Mouse (Mus musculus) testis, adult 2 months (tissue): ENCODE measurements around the gene Abca1. TPM values are rescaled to one million over a fixed set of nuclear protein-coding genes. Genes with fewer than 3 reads are reported as not detected.

Source experiments
- H3K27ac ChIP-seq: fragments of 200-500 bp; 2 replicates; pipeline ENCODE4 v1.5.1; 2012; ENCODE audit warnings: low read depth, low read length; ENCODE audit not compliant: control insufficient read depth, insufficient read depth
- H3K27me3 ChIP-seq: fragments of 200-500 bp; 2 replicates; pipeline ENCODE4 v1.6.1; 2012; ENCODE audit warnings: mild to moderate bottlenecking, low read length, moderate library complexity; ENCODE audit not compliant: control insufficient read depth, insufficient read depth
- H3K36me3 ChIP-seq: fragments of 200-500 bp; 2 replicates; pipeline ENCODE4 v1.6.1; 2012; ENCODE audit warnings: mild to moderate bottlenecking, low read length; ENCODE audit not compliant: control insufficient read depth, insufficient read depth
- H3K4me1 ChIP-seq: fragments of 200-500 bp; 2 replicates; pipeline ENCODE4 v1.6.1; 2012; ENCODE audit warnings: low read length; ENCODE audit not compliant: control insufficient read depth, insufficient read depth
- H3K4me3 ChIP-seq: fragments of 200-500 bp; 2 replicates; pipeline ENCODE4 v1.5.1; 2012; ENCODE audit warnings: low read depth, mild to moderate bottlenecking, low read length, moderate library complexity, mixed read lengths; ENCODE audit not compliant: control insufficient read depth
- CTCF ChIP-seq: fragments of 200-500 bp; IDR thresholded peaks from 2 replicates; pipeline ENCODE4 v1.5.1; 2012; ENCODE audit warnings: low read depth, mild to moderate bottlenecking, inconsistent platforms, low read length, moderate library complexity; ENCODE audit not compliant: control insufficient read depth, insufficient read depth, insufficient replicate concordance
- POLR2A ChIP-seq: fragments of 200-500 bp; IDR thresholded peaks from 2 replicates; pipeline ENCODE4 v1.6.1; 2012; ENCODE audit warnings: low read depth, mild to moderate bottlenecking, inconsistent platforms, low read length, moderate library complexity; ENCODE audit not compliant: control insufficient read depth
- polyA plus RNA-seq: library from polyadenylated mRNA; depleted of rRNA; stranded (reverse); fragments of >200 nt; gene quantifications from 2 replicates; pipeline ENCODE4 v1.2.3, GENCODE M21; 2012

Abca1 gene
- polyA plus RNA-seq, 1 experiment, result 9.8 TPM

GRCm38 (mm10) chr4:53144021-53144420 is 15.7 kb downstream of the Abca1 start:
- Histone ChIP-seq H3K27me3 (no peaks in the 10 kb centered on the region), H3K36me3 (no peaks in the 10 kb centered on the region), H3K4me1 (no peaks in the 10 kb centered on the region; the same call in 1 of the 2 replicates), H3K27ac (no peak overlapping the region), H3K4me3 (no peak overlapping the region)
- no peak for TF ChIP-seq POLR2A
- TF ChIP-seq CTCF, result no peak

- Histone ChIP-seq H3K4me1 (no peaks in the 10 kb centered on the region), H3K36me3 (no peaks in the 10 kb centered on the region), H3K27me3 (no peaks in the 10 kb centered on the region), H3K4me3 (no peak overlapping the region), H3K27ac (no peak overlapping the region)
- no peak for TF ChIP-seq POLR2A
- TF ChIP-seq CTCF, result no peak
Measured at GRCm38 (mm10) chr4:53140678-53141077, 19.0 kb downstream of the Abca1 start.

- H3K36me3 ChIP-seq, result no peaks in the 10 kb centered on the region
- no peak overlapping the region for H3K27ac ChIP-seq
- no peaks in the 10 kb centered on the region for H3K4me1 ChIP-seq
- no peak for TF ChIP-seq CTCF
- TF ChIP-seq POLR2A, result no peak
- no peak overlapping the region for H3K4me3 ChIP-seq
- H3K27me3 ChIP-seq, result no peaks in the 10 kb centered on the region
Measured at GRCm38 (mm10) chr4:53139495-53139894, 20.2 kb downstream of the Abca1 start.

- H3K27me3 ChIP-seq, result no peaks in the 10 kb centered on the region
- H3K27ac ChIP-seq, result no peak overlapping the region
- H3K4me1 ChIP-seq, result no peaks in the 10 kb centered on the region
- no peaks in the 10 kb centered on the region for H3K36me3 ChIP-seq
- no peak overlapping the region for H3K4me3 ChIP-seq
- TF ChIP-seq POLR2A (no peak), CTCF (no peak)
Measured at GRCm38 (mm10) chr4:53138974-53139373, 20.7 kb downstream of the Abca1 start.

GRCm38 (mm10) chr4:53137087-53137486 is 22.6 kb downstream of the Abca1 start:
- Histone ChIP-seq H3K4me1 (no peaks in the 10 kb centered on the region), H3K4me3 (no peak overlapping the region), H3K27me3 (no peaks in the 10 kb centered on the region), H3K36me3 (no peaks in the 10 kb centered on the region), H3K27ac (no peak overlapping the region)
- TF ChIP-seq POLR2A (no peak), CTCF (no peak)

- Histone ChIP-seq H3K4me3 (no peak overlapping the region), H3K36me3 (no peaks in the 10 kb centered on the region), H3K4me1 (no peaks in the 10 kb centered on the region), H3K27ac (no peak overlapping the region), H3K27me3 (no peaks in the 10 kb centered on the region)
- TF ChIP-seq POLR2A, result no peak
- no peak for TF ChIP-seq CTCF
Measured at GRCm38 (mm10) chr4:53134816-53135215, 24.9 kb downstream of the Abca1 start.

- TF ChIP-seq POLR2A (no peak), CTCF (no peak)
- H3K4me3 ChIP-seq, result no peak overlapping the region
- H3K27me3 ChIP-seq, result no peaks in the 10 kb centered on the region
- no peaks in the 10 kb centered on the region for H3K36me3 ChIP-seq
- no peak overlapping the region for H3K27ac ChIP-seq
- no peaks in the 10 kb centered on the region for H3K4me1 ChIP-seq
Measured at GRCm38 (mm10) chr4:53133995-53134394, 25.7 kb downstream of the Abca1 start.

- Histone ChIP-seq H3K27me3 (no peaks in the 10 kb centered on the region), H3K27ac (no peak overlapping the region), H3K4me1 (no peaks in the 10 kb centered on the region), H3K4me3 (no peak overlapping the region), H3K36me3 (no peaks in the 10 kb centered on the region)
- TF ChIP-seq POLR2A (no peak), CTCF (no peak)
Measured at GRCm38 (mm10) chr4:53131538-53131937, 28.2 kb downstream of the Abca1 start.
